Comparison of ENCODE assay signal across 18 mouse cellular contexts in genomic region chr16:11824833-11825232, GRCm38 (mm10).
A peak's percentile ranks its signal among the peaks of the same experiment; 100 is the strongest.
DNase-seq lines count a peak whose midpoint lies in the region; ATAC-seq lines count a peak whose summit lies in the region.
"Had no signal": no experiment of that assay in that cellular context is flagged by ENCODE, and none has a peak within 500 bp of the region (broad histone marks: within the 10 kb centered on the region; RNA-seq: fewer than 3 reads in every experiment).

No protein-coding gene starts in this region.

- no peaks in the 10 kb centered on the region for H3K4me1 ChIP-seq in forebrain, embryonic 13.5 days
- no peaks in the 10 kb centered on the region for H3K4me1 ChIP-seq in forebrain, embryonic 11.5 days (replicated peaks; ENCODE audit: control insufficient read depth, insufficient read depth, low read length)
- peaks cover 19% of the 10 kb centered on the region for H3K4me1 ChIP-seq in midbrain, embryonic 15.5 days
- H3K4me1 ChIP-seq: heart, embryonic 12.5 days; limb, embryonic 13.5 days had no signal

- H3K27ac ChIP-seq in forebrain, embryonic 13.5 days, result 0 out of 2 replicates have a peak overlapping the region, but pooled peaks have one; percentile 5
- no peak overlapping the region for H3K27ac ChIP-seq in forebrain, embryonic 11.5 days (ENCODE audit: low read depth, low read length)
- peak overlapping the region; percentile 81 for H3K27ac ChIP-seq in midbrain, embryonic 15.5 days
- H3K27ac ChIP-seq: embryonic facial prominence, embryonic 13.5 days; limb, embryonic 13.5 days; neural tube, embryonic 13.5 days had no signal

- DNase-seq in forebrain, embryonic 11.5 days (ENCODE audit: low spot score), result no peak
- peak; percentile 37 for DNase-seq in right cerebral cortex, adult 18-20 months
- no peak for DNase-seq in right cerebral cortex, postnatal 14 days
- no peak for DNase-seq in testis, postnatal 14 days (ENCODE audit: low spot score)
- no peak for DNase-seq in liver
- DNase-seq in adrenal gland, postnatal 4 days (ENCODE audit: low spot score in 2 of 2), result no peak
- DNase-seq: adrenal gland, postnatal 36 days; cerebellum, adult 9-10 months; kidney, postnatal 14 days; lung, embryonic 14.5 days; thymus, adult 18-20 months had no signal

- no peak overlapping the region for H3K4me3 ChIP-seq in forebrain, embryonic 13.5 days
- no peak overlapping the region for H3K4me3 ChIP-seq in forebrain, embryonic 11.5 days (ENCODE audit: low read depth, low read length)
- no peak overlapping the region for H3K4me3 ChIP-seq in midbrain, embryonic 15.5 days
- H3K4me3 ChIP-seq: embryonic facial prominence, embryonic 13.5 days; heart, embryonic 12.5 days; limb, embryonic 13.5 days; neural tube, embryonic 13.5 days had no signal

- H3K36me3 ChIP-seq in forebrain, embryonic 13.5 days (ENCODE audit: poor library complexity, severe bottlenecking), result no peaks in the 10 kb centered on the region
- no peaks in the 10 kb centered on the region for H3K36me3 ChIP-seq in forebrain, embryonic 11.5 days (ENCODE audit: control insufficient read depth, insufficient read depth, low read length)
- no peaks in the 10 kb centered on the region for H3K36me3 ChIP-seq in midbrain, embryonic 15.5 days (replicated peaks)

- H3K27me3 ChIP-seq in forebrain, embryonic 13.5 days, result no peaks in the 10 kb centered on the region
- H3K27me3 ChIP-seq in forebrain, embryonic 11.5 days (ENCODE audit: control insufficient read depth, insufficient read depth, low read length), result no peaks in the 10 kb centered on the region
- H3K27me3 ChIP-seq in midbrain, embryonic 15.5 days (replicated peaks), result no peaks in the 10 kb centered on the region
- H3K27me3 ChIP-seq: embryonic facial prominence, embryonic 13.5 days; heart, embryonic 12.5 days; limb, embryonic 13.5 days; neural tube, embryonic 13.5 days had no signal

- WGBS in forebrain, embryonic 13.5 days, result 68% methylated on average over 7 of the region's 7 CpGs
- WGBS in forebrain, embryonic 11.5 days, result 80% methylated on average over 7 of the region's 7 CpGs
- WGBS in midbrain, embryonic 15.5 days, result 25% methylated on average over 7 of the region's 7 CpGs

- no peak overlapping the region for H3K4me2 ChIP-seq in forebrain, embryonic 13.5 days
- H3K4me2 ChIP-seq in forebrain, embryonic 11.5 days (ENCODE audit: low read depth, low read length, severe bottlenecking), result no peak overlapping the region
- peak overlapping the region; percentile 15 for H3K4me2 ChIP-seq in midbrain, embryonic 15.5 days
- H3K4me2 ChIP-seq: embryonic facial prominence, embryonic 13.5 days; heart, embryonic 12.5 days; limb, embryonic 13.5 days; lung, embryonic 14.5 days; neural tube, embryonic 13.5 days had no signal

- peak; percentile 52 for ATAC-seq in forebrain, embryonic 13.5 days
- no peak for ATAC-seq in forebrain, embryonic 11.5 days (replicated peaks; ENCODE audit: low FRiP score)
- peak; percentile 74 for ATAC-seq in midbrain, embryonic 15.5 days (replicated peaks)
- ATAC-seq: inflammation-experienced regulatory T-cells, adult 6 months had no signal

- no peak overlapping the region for H3K9ac ChIP-seq in forebrain, embryonic 13.5 days
- H3K9ac ChIP-seq in forebrain, embryonic 11.5 days (ENCODE audit: low read length), result no peak overlapping the region
- H3K9ac ChIP-seq in midbrain, embryonic 15.5 days, result no peak overlapping the region
- H3K9ac ChIP-seq: embryonic facial prominence, embryonic 13.5 days; heart, embryonic 12.5 days; limb, embryonic 13.5 days; lung, embryonic 14.5 days; neural tube, embryonic 13.5 days had no signal

- H3K9me3 ChIP-seq in forebrain, embryonic 13.5 days (replicated peaks), result no peaks in the 10 kb centered on the region
- no peaks in the 10 kb centered on the region for H3K9me3 ChIP-seq in forebrain, embryonic 11.5 days (ENCODE audit: control insufficient read depth, low read length)
- no peaks in the 10 kb centered on the region for H3K9me3 ChIP-seq in midbrain, embryonic 15.5 days
- H3K9me3 ChIP-seq: embryonic facial prominence, embryonic 13.5 days; heart, embryonic 12.5 days; limb, embryonic 13.5 days; neural tube, embryonic 13.5 days had no signal
